Comparison of ENCODE assay signal across 8 mouse cellular contexts in the genomic region with DNA sequence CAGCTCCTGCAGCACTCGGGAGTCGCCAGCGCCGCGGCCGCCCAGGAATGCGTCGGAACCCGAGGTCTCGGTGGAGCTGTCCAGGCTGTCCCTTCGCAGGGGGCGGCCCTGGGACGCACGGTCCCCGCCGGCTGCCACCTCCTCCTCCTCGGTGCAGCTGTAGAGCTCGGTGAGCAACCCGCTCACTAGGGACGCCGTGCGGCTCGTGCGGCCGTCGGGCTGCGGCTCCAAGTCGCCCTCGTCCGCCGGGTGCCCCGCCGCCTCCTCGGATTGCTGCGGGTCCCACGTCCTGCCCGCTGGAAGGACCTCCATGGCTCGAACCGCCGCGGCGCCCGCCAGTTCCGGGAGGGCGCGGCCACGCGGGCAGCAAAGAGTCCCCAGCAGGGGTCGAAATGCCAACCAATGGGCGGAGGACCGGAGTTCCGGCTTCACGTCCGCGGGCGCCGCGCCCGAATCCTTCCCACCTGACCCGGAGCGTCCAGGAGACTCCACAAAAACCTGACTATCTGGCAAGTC. TPM values are rescaled to one million over a fixed set of nuclear protein-coding genes. Genes with fewer than 3 reads are reported as not detected.
A peak's percentile ranks its signal among the peaks of the same experiment; 100 is the strongest.
DNase-seq lines count a peak whose midpoint lies in the region; ATAC-seq lines count a peak whose summit lies in the region.

A gene (minus strand): TSS at position 213 of the 516 bp plus-strand sequence.

- peak within 1 kb of the TSS; percentile 96 for H3K4me2 ChIP-seq in embryonic facial prominence, embryonic 15.5 days (replicated peaks)
- H3K4me2 ChIP-seq in lung, embryonic 15.5 days: peak within 1 kb of the TSS; percentile 95
- H3K4me2 ChIP-seq in neural tube, embryonic 15.5 days: peak within 1 kb of the TSS; percentile 86

- DNase-seq in ES-CJ7 (ENCODE audit: low read depth, low spot score) (peak; percentile 50), adipocyte (ENCODE audit: low spot score) (no peak)
- peak; percentile 46 for DNase-seq in adrenal gland, adult 8-10 months
- DNase-seq in heart, postnatal 25 days (ENCODE audit: low spot score): peak; percentile 35
- DNase-seq in kidney, postnatal 36 days: peak; percentile 83 to 88

- H3K27me3 ChIP-seq in embryonic facial prominence, embryonic 15.5 days: peaks cover 34% of the 10 kb centered on the region
- peaks cover 29% of the 10 kb centered on the region for H3K27me3 ChIP-seq in lung, embryonic 15.5 days
- peaks cover 41% of the 10 kb centered on the region for H3K27me3 ChIP-seq in neural tube, embryonic 15.5 days (replicated peaks)

- no peak within 1 kb of the TSS for H3K27ac ChIP-seq in embryonic facial prominence, embryonic 15.5 days (replicated peaks)
- H3K27ac ChIP-seq in lung, embryonic 15.5 days: peak within 1 kb of the TSS; percentile 78
- H3K27ac ChIP-seq in neural tube, embryonic 15.5 days (replicated peaks): no peak within 1 kb of the TSS

- under 1% methylated on average over 55 of the region's 61 CpGs for WGBS in embryonic facial prominence, embryonic 15.5 days
- WGBS in lung, embryonic 15.5 days: under 1% methylated on average over 61 of the region's 61 CpGs
- WGBS in neural tube, embryonic 15.5 days: 0% methylated on average over 49 of the region's 61 CpGs

- H3K36me3 ChIP-seq in embryonic facial prominence, embryonic 15.5 days: no peaks in the 10 kb centered on the region
- H3K36me3 ChIP-seq in lung, embryonic 15.5 days: no peaks in the 10 kb centered on the region
- no peaks in the 10 kb centered on the region for H3K36me3 ChIP-seq in neural tube, embryonic 15.5 days

- peaks cover 13% of the 10 kb centered on the region for H3K4me1 ChIP-seq in embryonic facial prominence, embryonic 15.5 days
- H3K4me1 ChIP-seq in lung, embryonic 15.5 days: peaks cover 21% of the 10 kb centered on the region
- peaks cover 15% of the 10 kb centered on the region for H3K4me1 ChIP-seq in neural tube, embryonic 15.5 days

- H3K4me3 ChIP-seq in embryonic facial prominence, embryonic 15.5 days (replicated peaks): peak within 1 kb of the TSS; percentile 57
- H3K4me3 ChIP-seq in lung, embryonic 15.5 days: peak within 1 kb of the TSS; percentile 60
- H3K4me3 ChIP-seq in neural tube, embryonic 15.5 days (replicated peaks): peak within 1 kb of the TSS; percentile 46

- intact Hi-C loops in heart, postnatal 25 days (cut with DNase I): no loop called here

- H3K9ac ChIP-seq in embryonic facial prominence, embryonic 15.5 days: no peak within 1 kb of the TSS
- H3K9ac ChIP-seq in lung, embryonic 15.5 days: peak within 1 kb of the TSS; percentile 46
- peak within 1 kb of the TSS; percentile 39; the same call in 1 of the 2 replicates for H3K9ac ChIP-seq in neural tube, embryonic 15.5 days (replicated peaks)

- no peaks in the 10 kb centered on the region for H3K9me3 ChIP-seq in embryonic facial prominence, embryonic 15.5 days (replicated peaks)
- H3K9me3 ChIP-seq in lung, embryonic 15.5 days: no peaks in the 10 kb centered on the region
- no peaks in the 10 kb centered on the region for H3K9me3 ChIP-seq in neural tube, embryonic 15.5 days (replicated peaks)

- peak; percentile 57; the same call in 1 of the 2 replicates for ATAC-seq in embryonic facial prominence, embryonic 15.5 days (ENCODE audit: insufficient number of reproducible peaks, low FRiP score, low TSS enrichment, low read depth)
- peak; percentile 91 for ATAC-seq in lung, embryonic 15.5 days (ENCODE audit: borderline replicate concordance, extremely low read depth, low FRiP score, low TSS enrichment)
- no peak for ATAC-seq in neural tube, embryonic 15.5 days (ENCODE audit: low FRiP score)

RNA-seq across cellular contexts. Expression of the gene that starts here (rescaled TPM):
- 10 to 100 TPM in 1 of 4 experiments, 1 to 10 TPM in 3; 3.2 to 11.0 (median 7.9) TPM for total RNA-seq in adrenal gland, adult 8-10 months (2022)
- 1.7 and 2.6 TPM in 2 replicates for polyA plus RNA-seq in embryonic facial prominence, embryonic 15.5 days (2015; fragmentation: Nextera tagmentation; extraction: Ambion mirVana)
- total RNA-seq in heart, postnatal 25 days (2021): 1 to 10 TPM; 2.0 to 3.0 TPM
- 2.8 and 3.5 TPM in 2 replicates for polyA plus RNA-seq in lung, embryonic 15.5 days (2015; fragmentation: Nextera tagmentation; extraction: Ambion mirVana)
- polyA plus RNA-seq in neural tube, embryonic 15.5 days (2015; fragmentation: Nextera tagmentation; extraction: Ambion mirVana): 16.2 and 18.2 TPM in 2 replicates
